Mouse (Mus musculus) MEL (cell line): ENCODE measurements around the gene Pygm. TPM values are rescaled to one million over a fixed set of nuclear protein-coding genes. Genes with fewer than 3 reads are reported as not detected.

Source experiments
- DNase-seq: peaks from one replicate; pipeline ENCODE4 v3.0.0; 2011; ENCODE audit warnings: low read depth, low spot score
- H3K27ac ChIP-seq: 2 replicates; pipeline ENCODE4 v1.5.1; 2012; ENCODE audit warnings: low read depth, mild to moderate bottlenecking, control low read depth, low read length, moderate library complexity; ENCODE audit not compliant: control insufficient read depth
- H3K27me3 ChIP-seq, 2 experiments: fragments of 150-350 bp in 1 of 2; sonication (generic) in 1 of 2; 2 replicates each; pipeline ENCODE4 v1.6.1; 2012; ENCODE audit warnings: low read length in 2 of 2, mild to moderate bottlenecking in 2 of 2, improper control_type of control experiment in 1 of 2, moderate library complexity in 1 of 2; ENCODE audit not compliant: insufficient read depth in 2 of 2, control insufficient read depth in 1 of 2
- H3K36me3 ChIP-seq, 2 experiments: 2 replicates each; pipeline ENCODE4 v1.6.1; 2012 to 2014; ENCODE audit warnings: low read length in 2 of 2, improper control_type of control experiment in 1 of 2, inconsistent platforms in 1 of 2, mild to moderate bottlenecking in 1 of 2; ENCODE audit not compliant: insufficient read depth in 2 of 2, control insufficient read depth in 1 of 2
- H3K4me1 ChIP-seq, 2 experiments: fragments of 150-350 bp in 1 of 2; sonication (generic) in 1 of 2; 2 replicates each; pipeline ENCODE4 v1.6.1; 2012; ENCODE audit warnings: low read length in 2 of 2, improper control_type of control experiment in 1 of 2, mild to moderate bottlenecking in 1 of 2; ENCODE audit not compliant: insufficient read depth in 2 of 2, control insufficient read depth in 1 of 2
- H3K4me3 ChIP-seq, 2 experiments: fragments of 150-350 bp in 1 of 2; sonication (generic) in 1 of 2; 2 replicates each; pipeline ENCODE4 v1.5.1; 2012; ENCODE audit warnings: low read depth in 2 of 2, low read length in 2 of 2, mild to moderate bottlenecking in 2 of 2, moderate library complexity in 2 of 2, control low read depth in 1 of 2, improper control_type of control experiment in 1 of 2; ENCODE audit not compliant: control insufficient read depth in 1 of 2, insufficient read depth in 1 of 2
- H3K79me2 ChIP-seq: 2 replicates; pipeline ENCODE4 v1.6.1; 2012; ENCODE audit warnings: mild to moderate bottlenecking, low read length, moderate library complexity; ENCODE audit not compliant: control insufficient read depth, poor library complexity, insufficient read depth
- H3K9ac ChIP-seq: 2 replicates; pipeline ENCODE4 v1.6.1; 2012; ENCODE audit warnings: low read depth, mild to moderate bottlenecking, control low read depth, low read length, moderate library complexity; ENCODE audit not compliant: control insufficient read depth, poor library complexity, severe bottlenecking
- H3K9me3 ChIP-seq: fragments of 150-350 bp; sonication (generic); replicated peaks from 2 replicates; pipeline ENCODE4 v1.6.1; 2012; ENCODE audit warnings: mild to moderate bottlenecking, low read length, improper control_type of control experiment, moderate library complexity; ENCODE audit not compliant: insufficient read depth
- BHLHE40 ChIP-seq: IDR thresholded peaks from 2 replicates; pipeline ENCODE4 v1.6.1; 2012; ENCODE audit warnings: low read depth, mild to moderate bottlenecking, inconsistent platforms, low read length, improper control_type of control experiment, borderline replicate concordance
- CHD1 ChIP-seq: IDR thresholded peaks from 2 replicates; pipeline ENCODE4 v1.6.1; 2012; ENCODE audit warnings: low read depth, mild to moderate bottlenecking, inconsistent platforms, low read length, improper control_type of control experiment
- CHD2 ChIP-seq: IDR thresholded peaks from 2 replicates; pipeline ENCODE4 v1.6.1; 2011; ENCODE audit warnings: low read length, improper control_type of control experiment
- E2F4 ChIP-seq: IDR thresholded peaks from 2 replicates; pipeline ENCODE4 v1.6.1; 2011; ENCODE audit warnings: low read depth, low read length, improper control_type of control experiment, borderline replicate concordance
- ELF1 ChIP-seq: IDR thresholded peaks from 2 replicates; pipeline ENCODE4 v1.6.1; 2014; ENCODE audit warnings: low read depth, mild to moderate bottlenecking, inconsistent platforms, low read length, improper control_type of control experiment, moderate library complexity
- ETS1 ChIP-seq: IDR thresholded peaks from 2 replicates; pipeline ENCODE4 v1.6.1; 2012; ENCODE audit warnings: low read depth, mild to moderate bottlenecking, inconsistent platforms, low read length, improper control_type of control experiment, moderate library complexity
- HCFC1 ChIP-seq: IDR thresholded peaks from 2 replicates; pipeline ENCODE4 v1.6.1; 2012; ENCODE audit warnings: low read depth, mild to moderate bottlenecking, inconsistent platforms, low read length, improper control_type of control experiment, moderate library complexity
- MAX ChIP-seq: IDR thresholded peaks from 2 replicates; pipeline ENCODE4 v1.6.1; 2011; ENCODE audit warnings: low read length, improper control_type of control experiment
- MAZ ChIP-seq: IDR thresholded peaks from 2 replicates; pipeline ENCODE4 v1.6.1; 2012; ENCODE audit warnings: low read depth, mild to moderate bottlenecking, inconsistent platforms, low read length, improper control_type of control experiment
- MEF2A ChIP-seq: IDR thresholded peaks from 2 replicates; pipeline ENCODE4 v1.6.1; 2014; ENCODE audit warnings: low read depth, mild to moderate bottlenecking, inconsistent platforms, low read length, improper control_type of control experiment; ENCODE audit not compliant: poor library complexity, insufficient replicate concordance, severe bottlenecking; ENCODE audit errors: extremely low read depth
- MYB ChIP-seq: IDR thresholded peaks from 2 replicates; pipeline ENCODE4 v1.6.1; 2011; ENCODE audit warnings: mild to moderate bottlenecking, low read depth, low read length, improper control_type of control experiment
- NRF1 ChIP-seq: IDR thresholded peaks from 2 replicates; pipeline ENCODE4 v1.6.1; 2014; ENCODE audit warnings: low read depth, mild to moderate bottlenecking, inconsistent platforms, low read length, improper control_type of control experiment, moderate library complexity; ENCODE audit not compliant: poor library complexity, insufficient read depth, severe bottlenecking
- POLR2A ChIP-seq, 2 experiments: IDR thresholded peaks; 2 replicates each; pipeline ENCODE4 v1.6.1; 2011 to 2012; ENCODE audit warnings: low read length in 2 of 2, mild to moderate bottlenecking in 2 of 2, control low read depth in 1 of 2, improper control_type of control experiment in 1 of 2, low read depth in 1 of 2, moderate library complexity in 1 of 2; ENCODE audit not compliant: control insufficient read depth in 1 of 2, insufficient read depth in 1 of 2, poor library complexity in 1 of 2
- POLR2AphosphoS2 ChIP-seq: IDR thresholded peaks from 2 replicates; pipeline ENCODE4 v1.6.1; 2011; ENCODE audit warnings: low read length, improper control_type of control experiment
- RCOR1 ChIP-seq: IDR thresholded peaks from 2 replicates; pipeline ENCODE4 v1.6.1; 2012; ENCODE audit warnings: low read depth, mild to moderate bottlenecking, inconsistent platforms, low read length, improper control_type of control experiment
- TAL1 ChIP-seq: IDR thresholded peaks from 2 replicates; pipeline ENCODE4 v1.6.1; 2012; ENCODE audit warnings: mild to moderate bottlenecking, inconsistent platforms, low read length, moderate library complexity, mixed read lengths
- TBP ChIP-seq: IDR thresholded peaks from 2 replicates; pipeline ENCODE4 v1.8.0; 2011; ENCODE audit warnings: low read depth, low read length, improper control_type of control experiment
- TCF12 ChIP-seq: IDR thresholded peaks from 2 replicates; pipeline ENCODE4 v1.6.1; 2014; ENCODE audit warnings: low read depth, mild to moderate bottlenecking, inconsistent platforms, low read length, improper control_type of control experiment, moderate library complexity
- UBTF ChIP-seq: IDR thresholded peaks from 2 replicates; pipeline ENCODE4 v1.6.1; 2012; ENCODE audit warnings: low read depth, mild to moderate bottlenecking, inconsistent platforms, low read length, improper control_type of control experiment, moderate library complexity, borderline replicate concordance; ENCODE audit not compliant: insufficient read depth
- USF1 ChIP-seq: IDR thresholded peaks from 2 replicates; pipeline ENCODE4 v1.6.1; 2014; ENCODE audit warnings: low read depth, mild to moderate bottlenecking, inconsistent platforms, low read length, improper control_type of control experiment, moderate library complexity
- ZC3H11A ChIP-seq: IDR thresholded peaks from 2 replicates; pipeline ENCODE4 v1.6.1; 2012; ENCODE audit warnings: low read depth, mild to moderate bottlenecking, inconsistent platforms, low read length, improper control_type of control experiment
- ZKSCAN1 ChIP-seq: IDR thresholded peaks from 2 replicates; pipeline ENCODE4 v1.6.1; 2012; ENCODE audit warnings: low read depth, mild to moderate bottlenecking, inconsistent platforms, low read length, improper control_type of control experiment, moderate library complexity
- polyA plus RNA-seq, 2 experiments: library from polyadenylated mRNA; stranded (reverse) in 1 of 2; unstranded in 1 of 2; fragments of >175 nt in 1 of 2; fragments of >200 nt in 1 of 2; gene quantifications; 2 replicates each; pipeline versions ENCODE4 v1.2.1 to v1.2.4; 2012; ENCODE audit warnings: low replicate concordance in 2 of 2, low read depth in 1 of 2; ENCODE audit not compliant: insufficient read length in 2 of 2, insufficient read depth in 1 of 2, missing spikeins in 1 of 2
- total RNA-seq: library from RNA; depleted of rRNA; stranded (reverse); fragments of 300-350 nt; gene quantifications from 2 replicates; pipeline ENCODE4 v1.2.3, GENCODE M21; 2012

Gene Pygm
- total and polyA plus RNA-seq, 3 experiments, result 0.73 to 3.3 TPM; not detected in 1

DNA sequence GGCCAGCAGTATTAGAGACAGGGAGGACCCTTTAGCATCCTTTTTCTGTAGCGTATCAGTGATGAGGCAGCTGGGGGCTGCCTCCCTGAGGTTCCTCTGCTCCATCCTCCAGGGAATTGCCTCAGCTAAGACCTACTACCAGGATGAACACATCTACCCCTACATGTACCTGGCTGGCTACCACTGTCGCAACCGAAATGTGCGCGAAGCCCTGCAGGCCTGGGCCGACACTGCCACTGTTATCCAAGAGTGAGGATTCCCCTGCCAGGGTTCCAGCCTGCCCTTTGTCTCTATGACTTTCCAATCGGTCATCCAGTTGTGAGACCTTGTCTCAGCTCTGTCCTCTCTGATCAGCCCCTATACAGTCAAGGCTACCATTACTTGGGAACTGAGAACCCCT, 46.0 kb upstream of the Pygm start:
- Histone ChIP-seq H3K4me1 (peaks cover 3 to 25% of the 10 kb centered on the region in 2 experiments), H3K9me3 (no peaks in the 10 kb centered on the region), H3K27me3 (no peaks in the 10 kb centered on the region), H3K4me3 (no peak overlapping the region), H3K9ac (no peak overlapping the region), H3K27ac (no peak overlapping the region), H3K79me2 (peaks cover 14% of the 10 kb centered on the region), H3K36me3 (peaks cover 0 to 13% of the 10 kb centered on the region in 2 experiments; a peak in 2 of 4 replicates)
- DNase-seq, result no peak
- TF ChIP-seq HCFC1 (no peak), ETS1 (no peak), MAX (no peak), NRF1 (no peak), USF1 (no peak), E2F4 (no peak), POLR2AphosphoS2 (no peak), BHLHE40 (no peak), TCF12 (no peak), MEF2A (no peak), RCOR1 (no peak)

DNA sequence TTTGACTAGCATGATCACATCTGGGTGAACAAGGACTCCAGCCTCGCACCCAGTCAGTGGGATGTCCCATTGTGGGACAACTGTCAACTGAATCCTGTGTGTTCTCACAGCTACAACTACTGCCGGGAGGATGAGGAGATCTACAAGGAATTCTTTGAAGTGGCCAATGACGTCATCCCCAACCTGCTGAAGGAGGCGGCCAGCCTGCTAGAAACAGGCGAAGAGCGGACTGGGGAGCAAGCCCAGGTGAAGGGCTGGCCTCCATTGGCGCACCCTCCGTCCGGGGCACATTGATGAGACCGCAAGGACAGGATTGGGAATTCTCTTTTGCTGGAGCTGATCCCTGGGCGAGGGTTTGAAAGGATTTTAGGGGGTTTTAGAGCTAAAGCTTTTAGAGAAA, 45.5 kb upstream of the Pygm start:
- H3K27me3 ChIP-seq, result no peaks in the 10 kb centered on the region

More for the DNA sequence above, 45.5 kb upstream of the Pygm start:
- no peak overlapping the region for H3K9ac ChIP-seq
- no peak for DNase-seq
- H3K79me2 ChIP-seq, result peaks cover 14% of the 10 kb centered on the region
- no peaks in the 10 kb centered on the region for H3K9me3 ChIP-seq
- no peak for TF ChIP-seq POLR2A (IDR thresholded peaks at IDR 0.05; ENCODE audit: control insufficient read depth in 1 of 2, insufficient read depth in 1 of 2, low read depth in 1 of 2, low read length in 2 of 2, poor library complexity in 1 of 2)
- no peak for TF ChIP-seq TBP
- no peak for TF ChIP-seq CHD1
- TF ChIP-seq ELF1, result no peak
- TF ChIP-seq CHD2, result no peak
- TF ChIP-seq MAZ, result no peak
- no peak for TF ChIP-seq ZKSCAN1
- TF ChIP-seq UBTF, result no peak
- TF ChIP-seq MYB, result no peak
- TF ChIP-seq MAX, result no peak
- TF ChIP-seq TAL1, result no peak
- TF ChIP-seq ZC3H11A, result no peak
- no peak for TF ChIP-seq MEF2A
- no peak for TF ChIP-seq HCFC1
- no peak for TF ChIP-seq RCOR1
- TF ChIP-seq, all 39 proteins: peak for 0
- no peak overlapping the region for H3K27ac ChIP-seq
- peaks cover 0 to 11% of the 10 kb centered on the region in 2 experiments; a peak in 2 of 4 replicates for H3K36me3 ChIP-seq
- H3K4me1 ChIP-seq, result peaks cover 2 to 22% of the 10 kb centered on the region in 2 experiments
- no peak overlapping the region for H3K4me3 ChIP-seq
